Mouse (Mus musculus) gastrocnemius, adult 2 months (tissue): ENCODE results near the gene Cgas. TPM values are rescaled to one million over a fixed set of nuclear protein-coding genes. Genes with fewer than 3 reads are reported as not detected.

Source experiments
- DNase-seq: peaks from one replicate; pipeline ENCODE4 v3.0.0; 2022
- H3K27ac ChIP-seq: fragments of 200-600 bp; 2 replicates; pipeline ENCODE4 v1.8.1; 2022; ENCODE audit warnings: mild to moderate bottlenecking
- H3K4me3 ChIP-seq: fragments of 200-600 bp; 2 replicates; pipeline ENCODE4 v1.8.1; 2022; ENCODE audit warnings: mild to moderate bottlenecking, moderate library complexity
- CTCF ChIP-seq: fragments of 200-600 bp; IDR thresholded peaks from 2 replicates; pipeline ENCODE4 v1.8.1; 2022; ENCODE audit warnings: antibody characterized with exemption, mild to moderate bottlenecking, moderate library complexity
- intact Hi-C: fragments of 180-260 bp; cut with DNase I; formaldehyde crosslinking; loops from one replicate; pipeline ENCODE4 v1.15.1; 2025
- total RNA-seq, 2 experiments: library from RNA; stranded (reverse); gene quantifications; 2 replicates each; pipeline ENCODE4 v1.2.3; 2021

The Cgas gene
- total RNA-seq, 2 experiments from 2014 or later: 0.08 to 0.11 TPM

DNA sequence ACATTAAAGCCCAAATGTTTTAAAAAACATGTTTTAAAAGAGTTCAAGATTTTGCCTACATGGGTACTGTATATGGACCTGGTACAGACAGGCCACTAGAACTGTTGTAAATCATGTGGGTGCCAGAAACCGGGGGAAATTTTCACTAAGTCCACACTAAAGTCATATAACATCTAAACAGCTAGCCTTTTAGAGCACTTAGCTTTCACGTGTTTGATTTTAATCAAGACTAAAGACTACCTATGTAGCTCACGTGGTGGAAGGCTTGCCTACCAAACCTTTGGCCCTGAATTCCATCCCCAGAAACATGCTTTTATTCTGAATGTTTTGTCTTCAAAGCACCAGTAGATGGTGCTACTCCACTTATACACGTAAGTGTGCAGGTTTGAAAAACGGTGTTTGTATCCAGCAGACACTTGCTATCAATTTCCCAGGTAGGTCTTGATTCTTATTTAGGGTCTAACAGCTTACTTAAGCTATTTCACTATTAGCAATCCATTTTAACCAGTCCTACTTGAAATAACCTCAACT, 34.0 kb upstream of the Cgas start:
- peak; percentile 70 for TF ChIP-seq CTCF
- H3K27ac ChIP-seq: no peak overlapping the region
- H3K4me3 ChIP-seq: no peak overlapping the region

DNA sequence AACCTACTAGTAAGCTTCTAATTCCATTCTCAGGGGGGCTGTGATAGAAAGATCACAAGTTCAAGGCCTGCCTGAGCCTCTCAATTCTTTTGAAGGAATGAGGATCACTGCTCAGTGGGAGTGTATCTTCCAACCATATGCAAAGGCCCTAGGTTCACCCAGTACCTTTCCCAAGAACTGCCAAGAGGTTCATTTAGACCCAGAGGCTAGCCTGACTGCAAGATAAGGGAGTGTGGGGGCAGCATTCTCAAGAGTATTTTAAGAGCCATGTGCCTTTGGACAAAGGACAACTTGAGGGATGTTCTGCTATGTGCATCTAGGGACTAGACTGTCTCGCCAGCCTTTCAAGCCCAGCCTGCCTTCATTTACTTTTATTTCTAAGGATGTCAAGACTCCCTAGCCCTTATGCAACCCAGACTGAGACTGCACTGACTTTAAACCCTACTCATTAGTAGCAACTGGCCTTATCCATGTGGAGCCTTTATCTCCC, 33.5 kb upstream of the Cgas start:
- no peak for DNase-seq
- no peak overlapping the region for H3K4me3 ChIP-seq
- TF ChIP-seq CTCF: no peak
- intact Hi-C loops: loop anchor here (2.0 kb wide), 2 partner anchors 50 to 76 kb away; no protein-coding TSS in a partner anchor
- H3K27ac ChIP-seq: no peak overlapping the region

More for the DNA sequence above, 34.0 kb upstream of the Cgas start:
- intact Hi-C loops: loop anchor here (2.0 kb wide), 2 partner anchors 50 to 76 kb away; no protein-coding TSS in a partner anchor
- DNase-seq: no peak

DNA sequence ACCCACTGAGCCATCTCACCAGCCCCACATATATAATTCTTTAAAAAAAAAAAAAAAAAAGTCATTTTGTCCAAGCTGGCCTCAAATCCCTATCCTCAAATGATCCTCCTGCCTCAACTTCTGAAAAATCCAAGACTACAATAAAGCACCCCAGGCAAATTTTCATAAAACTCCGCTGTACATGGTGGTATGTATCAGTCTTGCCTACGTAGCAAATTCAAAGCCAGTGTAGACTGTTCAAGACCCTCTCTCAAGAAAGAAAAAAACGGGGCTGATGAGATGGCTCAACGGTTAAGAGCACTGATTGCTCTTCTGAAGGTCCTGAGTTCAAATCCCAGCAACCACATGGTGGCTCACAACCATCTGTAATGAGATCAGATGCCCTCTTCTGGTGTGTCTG, 32.8 kb upstream of the Cgas start:
- no peak overlapping the region for H3K4me3 ChIP-seq
- no peak for DNase-seq
- no peak for TF ChIP-seq CTCF
- intact Hi-C loops: loop anchor here (2.0 kb wide), 2 partner anchors 51 to 77 kb away; no protein-coding TSS in a partner anchor
- H3K27ac ChIP-seq: no peak overlapping the region

DNA sequence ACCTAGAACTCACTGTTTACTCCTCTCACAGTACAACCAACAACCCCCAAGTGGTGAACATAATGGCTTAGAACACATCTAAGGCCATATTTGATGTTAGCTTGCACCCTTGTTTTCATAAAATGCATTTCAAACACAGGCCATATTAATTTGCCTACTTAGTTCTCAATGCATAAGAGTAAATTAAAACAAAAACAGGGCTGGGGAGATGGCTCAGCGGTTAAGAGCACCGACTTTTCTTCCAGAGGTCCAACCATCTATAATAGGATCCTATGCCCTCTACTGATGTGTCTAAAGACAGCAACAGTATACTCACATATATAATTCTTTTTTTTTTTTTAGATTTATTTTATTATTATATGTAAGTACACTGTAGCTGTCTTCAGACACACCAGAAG, 32.3 kb upstream of the Cgas start:
- Histone ChIP-seq H3K4me3 (no peak overlapping the region), H3K27ac (no peak overlapping the region)
- intact Hi-C loops: no loop called here
- DNase-seq: no peak
- no peak for TF ChIP-seq CTCF

DNA sequence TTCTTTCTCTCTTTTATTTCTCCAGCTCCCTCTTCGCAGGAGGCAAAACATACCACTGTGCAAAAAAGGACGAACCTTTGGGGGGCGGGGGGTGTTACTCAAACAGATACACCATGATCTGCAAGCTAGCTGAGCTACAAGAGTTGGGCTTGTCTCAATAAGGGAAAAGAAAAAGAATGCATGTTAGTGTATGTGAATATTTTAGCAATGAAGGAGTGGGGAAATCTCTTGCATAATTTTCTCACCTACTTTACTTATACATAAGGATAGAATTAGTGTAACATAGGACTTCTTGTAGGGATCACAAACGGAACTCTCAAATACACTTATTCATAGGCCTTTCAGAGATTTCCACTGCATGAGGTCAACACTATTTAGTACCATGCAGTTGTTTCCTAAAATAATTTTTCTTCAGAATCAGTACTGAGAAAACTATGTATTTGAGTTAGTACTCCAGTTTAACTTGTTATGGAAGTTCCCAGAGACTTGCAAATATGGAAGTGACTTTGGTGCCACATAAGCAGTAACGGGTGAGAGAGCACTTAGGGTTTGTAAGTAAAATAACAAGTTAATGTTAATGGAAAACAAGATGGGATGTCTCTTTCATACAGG, 31.8 kb upstream of the Cgas start:
- no peak for DNase-seq
- no peak for TF ChIP-seq CTCF
- no peak overlapping the region for H3K4me3 ChIP-seq
- no peak overlapping the region for H3K27ac ChIP-seq
- intact Hi-C loops: no loop called here

DNA sequence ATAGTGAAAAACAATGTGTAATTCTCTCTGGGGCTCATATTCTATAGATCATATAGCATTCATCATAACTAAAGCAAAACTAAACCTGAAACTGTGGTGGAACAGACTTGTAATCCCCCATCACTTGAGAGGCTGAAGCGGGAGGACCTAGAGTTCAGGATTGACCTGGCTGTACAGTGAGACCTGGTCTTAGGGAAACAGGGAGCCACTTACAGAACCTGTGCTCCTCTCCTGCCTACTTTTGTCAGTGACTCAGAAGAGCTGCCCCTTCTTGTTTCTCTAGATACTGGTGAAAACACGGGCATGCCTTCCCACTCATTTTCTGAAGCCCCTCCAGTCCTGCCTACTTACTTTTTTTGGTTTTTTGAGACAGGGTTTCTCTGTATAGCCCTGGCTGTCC, 31.2 kb upstream of the Cgas start:
- DNase-seq: no peak
- intact Hi-C loops: no loop called here
- no peak for TF ChIP-seq CTCF

DNA sequence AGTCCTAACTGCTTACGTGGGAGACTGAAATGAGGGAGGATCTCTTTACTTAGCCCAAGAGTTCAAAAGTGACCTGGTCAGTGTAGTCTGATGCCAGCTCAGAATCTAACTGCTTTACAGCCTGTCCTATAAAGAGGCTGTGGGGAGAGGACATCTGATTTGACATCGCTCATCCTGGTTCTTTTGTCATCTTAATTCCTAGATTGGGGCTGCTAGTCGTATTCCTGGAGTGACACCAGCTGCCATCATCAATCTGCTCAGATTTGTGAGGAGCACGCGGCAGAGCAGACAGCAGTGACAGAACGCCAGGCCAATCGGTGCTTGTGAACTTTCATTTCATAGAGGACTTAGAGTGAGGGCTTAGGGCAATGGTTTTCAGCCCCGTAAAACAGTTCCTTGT, 30.6 kb upstream of the Cgas start:
- intact Hi-C loops: no loop called here
- no peak for TF ChIP-seq CTCF
- no peak overlapping the region for H3K4me3 ChIP-seq
- H3K27ac ChIP-seq: no peak overlapping the region
- no peak for DNase-seq

More for the DNA sequence above, 31.2 kb upstream of the Cgas start:
- Histone ChIP-seq H3K27ac (no peak overlapping the region), H3K4me3 (no peak overlapping the region)

DNA sequence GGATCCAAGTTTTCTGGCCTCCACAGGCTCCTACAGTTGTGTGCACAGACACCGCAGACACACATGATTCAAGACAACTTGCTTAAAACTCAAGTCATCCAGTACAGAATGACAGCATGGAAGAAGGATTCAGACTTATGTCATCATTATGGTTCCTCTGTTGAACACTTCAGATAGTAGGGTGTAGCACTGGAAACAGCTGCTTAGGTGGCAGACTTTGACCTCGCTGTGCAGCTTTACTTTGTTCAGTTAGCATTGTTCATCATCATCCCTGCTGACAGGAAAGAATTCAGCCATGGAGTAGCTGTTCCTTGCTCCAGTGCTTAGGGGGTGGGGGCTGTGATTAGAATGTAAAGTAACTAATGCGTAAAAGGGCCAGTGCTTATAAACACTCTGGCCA, 22.7 kb upstream of the Cgas start:
- no peak overlapping the region for H3K4me3 ChIP-seq
- TF ChIP-seq CTCF: no peak
- no peak for DNase-seq
- H3K27ac ChIP-seq: no peak overlapping the region
- intact Hi-C loops: no loop called here

DNA sequence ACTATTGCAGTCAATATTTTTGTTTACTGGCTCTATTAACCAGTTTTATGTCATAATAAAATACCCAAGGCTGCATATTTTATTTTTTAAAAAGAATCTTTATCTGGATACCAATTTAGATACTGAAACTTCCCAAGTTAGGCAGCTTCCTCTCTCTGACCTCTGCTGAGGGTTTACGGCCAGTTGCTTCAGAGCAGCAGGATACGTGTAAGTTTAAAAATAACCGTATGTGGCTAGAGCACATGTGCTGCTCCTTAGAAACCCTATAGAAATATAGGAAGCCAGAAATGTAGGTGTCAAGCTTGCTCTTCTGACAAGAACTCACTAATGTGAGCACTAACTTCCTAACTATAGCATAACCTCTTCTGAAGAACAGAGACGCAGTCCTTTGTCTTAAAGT, 20.3 kb upstream of the Cgas start:
- intact Hi-C loops: no loop called here
- DNase-seq: no peak

DNA sequence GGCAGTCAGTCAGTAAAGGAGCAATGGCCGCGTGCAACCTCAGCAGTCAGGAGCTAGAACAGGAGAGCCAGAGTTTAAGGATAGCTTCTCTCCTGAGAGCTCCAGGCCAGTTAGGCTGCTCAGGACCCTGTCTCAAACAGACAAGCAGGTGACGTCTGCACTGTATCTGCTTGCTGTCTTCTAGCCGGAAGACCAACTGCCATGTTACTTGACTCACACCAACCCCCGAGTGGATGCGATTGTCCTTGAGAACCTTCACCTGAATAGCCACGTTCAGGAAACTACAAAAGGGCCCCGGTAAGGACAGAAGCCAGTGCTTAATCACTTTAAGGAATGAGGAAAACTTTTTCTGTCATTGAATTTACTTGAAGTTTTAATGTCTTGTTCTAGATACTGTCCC, 14.0 kb upstream of the Cgas start:
- no peak overlapping the region for H3K4me3 ChIP-seq
- no peak for DNase-seq
- no peak for TF ChIP-seq CTCF
- no peak overlapping the region for H3K27ac ChIP-seq
- intact Hi-C loops: no loop called here

More for the DNA sequence above, 20.3 kb upstream of the Cgas start:
- no peak overlapping the region for H3K4me3 ChIP-seq
- TF ChIP-seq CTCF: no peak
- no peak overlapping the region for H3K27ac ChIP-seq

DNA sequence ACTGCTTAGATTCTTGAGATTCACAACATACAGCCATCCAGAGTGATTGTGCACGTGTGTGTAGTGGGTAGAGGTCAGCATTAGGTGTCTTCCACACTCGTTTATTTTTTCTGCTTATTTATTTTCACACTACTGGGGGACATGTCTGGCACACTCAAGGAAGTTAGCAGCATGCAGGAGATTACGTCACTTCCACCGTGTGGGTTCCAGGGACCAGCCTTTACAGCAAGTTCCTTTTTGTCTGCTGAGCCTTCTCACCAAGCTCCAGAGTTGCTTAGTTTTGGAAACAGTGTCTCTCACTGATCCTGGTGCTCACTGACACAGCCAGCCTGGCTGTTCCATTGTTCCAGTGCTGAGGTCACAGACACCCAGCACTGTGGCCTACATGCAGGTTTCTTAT, 8.3 kb upstream of the Cgas start:
- H3K4me3 ChIP-seq: no peak overlapping the region
- intact Hi-C loops: no loop called here
- no peak overlapping the region for H3K27ac ChIP-seq
- no peak for TF ChIP-seq CTCF
- peak; percentile 23 for DNase-seq

DNA sequence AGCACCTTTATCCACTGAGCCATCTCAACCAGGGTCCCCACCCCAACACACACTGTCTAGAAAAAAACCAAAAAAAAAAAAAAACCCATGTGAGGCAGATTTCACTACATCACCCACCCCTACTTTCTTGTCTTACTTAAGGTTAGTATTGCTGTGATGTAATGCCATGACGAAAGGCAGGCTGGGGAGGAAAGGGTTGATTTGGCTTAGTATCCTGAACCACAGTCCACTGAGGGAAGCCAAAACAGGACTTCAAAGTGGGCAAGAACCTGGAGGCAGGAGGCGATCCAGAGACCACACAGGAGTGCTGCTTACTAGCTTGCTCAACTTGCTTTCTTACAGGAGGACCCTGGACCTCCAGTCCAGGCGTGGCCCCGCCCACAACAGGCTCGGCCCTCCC, 7.4 kb upstream of the Cgas start:
- Histone ChIP-seq H3K27ac (no peak overlapping the region), H3K4me3 (no peak overlapping the region)
- intact Hi-C loops: no loop called here
- no peak for TF ChIP-seq CTCF
- DNase-seq: no peak

DNA sequence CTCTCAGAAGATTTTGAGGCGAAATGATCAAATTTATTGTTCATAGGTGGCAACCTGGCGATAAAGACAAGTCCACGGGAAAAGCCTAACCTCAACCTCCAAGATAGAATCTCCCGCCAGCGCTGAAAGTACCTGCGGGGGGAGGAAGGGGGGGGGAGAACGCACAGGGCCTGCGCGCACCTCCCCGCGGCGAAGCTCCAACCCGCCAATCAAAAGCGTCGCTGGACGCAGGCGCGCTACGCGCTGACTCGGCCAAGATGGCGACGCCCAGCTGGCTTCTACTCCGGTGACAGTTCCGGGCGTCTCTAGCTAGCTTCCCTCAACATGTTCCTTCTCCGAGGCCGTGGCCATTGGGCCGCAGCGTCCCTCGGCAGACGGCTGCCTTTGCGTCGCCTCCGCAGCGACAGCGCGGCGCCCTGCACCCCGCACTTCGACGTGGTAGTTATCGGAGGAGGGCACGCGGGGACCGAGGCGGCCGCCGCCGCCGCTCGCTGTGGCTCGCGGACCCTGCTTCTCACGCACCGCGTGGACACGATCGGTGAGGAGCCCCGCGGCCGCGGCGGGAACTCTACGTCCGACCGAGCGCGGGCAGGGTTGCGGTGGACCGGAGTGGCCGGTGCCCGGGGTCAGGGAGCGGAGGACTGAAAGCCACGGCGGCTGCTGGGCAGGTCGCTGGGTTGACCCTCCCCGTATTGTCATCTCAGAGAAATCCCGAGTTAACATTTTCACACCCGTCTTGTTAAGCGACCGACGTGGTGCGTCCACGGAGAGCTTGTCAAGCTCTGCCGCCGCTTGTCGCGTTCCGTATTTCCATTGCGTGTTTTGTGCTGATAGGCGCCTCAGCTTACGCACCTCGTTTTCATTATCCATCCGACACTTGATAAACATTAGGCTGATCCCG, 5.2 kb upstream of the Cgas start, which contains the start of the genes Mto1 and Gm17324:
Gene Mto1, plus strand, starts transcription at position 236 of the 901 bp plus-strand sequence.
Gene Gm17324, minus strand, starts transcription at position 814 of the 901 bp plus-strand sequence.
- TF ChIP-seq CTCF: no peak
- intact Hi-C loops: loop anchor here (10.0 kb wide), 1 partner anchor 533 kb away; the partner anchor contains the start of gene Elovl5
- DNase-seq: peak; percentile 93
- peak within 1 kb of the TSS; percentile 98 for H3K27ac ChIP-seq
- peak within 1 kb of the TSS; percentile 96 for H3K4me3 ChIP-seq
